Mouse (Mus musculus): ENCODE data around the gene Hhatl. TPM values are rescaled to one million over a fixed set of nuclear protein-coding genes. Genes with fewer than 3 reads are reported as not detected.

Gene Hhatl
- 0.22 TPM for polyA plus RNA-seq (2017; shearing (Covaris generic))

GRCm38 (mm10) chr9:121791757-121792521 is at the start of gene Hhatl:
Gene Hhatl, minus strand, starts transcription at chr9:121792507.

GRCm38 (mm10) chr9:121838829-121839621 is 46.7 kb upstream of the Hhatl start, which contains the start of gene Ccdc13:
Gene Ccdc13, minus strand, starts transcription at chr9:121839461.

GRCm38 (mm10) chr9:121777484-121778065 is 14.7 kb downstream of the Hhatl start, which contains the start of gene Klhl40:
Gene Klhl40, plus strand, starts transcription at chr9:121777607.

GRCm38 (mm10) chr9:121759091-121760081 is 32.9 kb downstream of the Hhatl start, which contains the start of gene Zfp651:
Gene Zfp651, plus strand, starts transcription at chr9:121759330.

Other genes with a start within 250 kb of the Hhatl start
- not detected for gene Lyzl4, start 150.4 kb downstream of the Hhatl start, polyA plus RNA-seq (2017; shearing (Covaris generic))
- gene Vipr1, start 149.8 kb downstream of the Hhatl start, polyA plus RNA-seq (2017; shearing (Covaris generic)): 17.3 TPM
- 18.2 TPM for gene Sec22c, start 87.0 kb downstream of the Hhatl start, polyA plus RNA-seq (2017; shearing (Covaris generic))
- gene Ss18l2, start 82.2 kb downstream of the Hhatl start, polyA plus RNA-seq (2017; shearing (Covaris generic)): 14.7 TPM
- 138 TPM for gene Nktr, start 73.3 kb downstream of the Hhatl start, polyA plus RNA-seq (2017; shearing (Covaris generic))
- gene Zfp651, start 33.2 kb downstream of the Hhatl start, polyA plus RNA-seq (2017; shearing (Covaris generic)): 0.17 TPM
- gene Klhl40, start 14.9 kb downstream of the Hhatl start, polyA plus RNA-seq (2017; shearing (Covaris generic)): not detected
- gene Ccdc13, start 47.0 kb upstream of the Hhatl start, polyA plus RNA-seq (2017; shearing (Covaris generic)): not detected
- 110 TPM for gene Higd1a, start 65.9 kb upstream of the Hhatl start, polyA plus RNA-seq (2017; shearing (Covaris generic))
- gene Ackr2, start 105.8 kb upstream of the Hhatl start, polyA plus RNA-seq (2017; shearing (Covaris generic)): not detected
- 0.39 TPM for gene Cyp8b1, start 123.8 kb upstream of the Hhatl start, polyA plus RNA-seq (2017; shearing (Covaris generic))
- gene Fam198a, start 158.5 kb upstream of the Hhatl start, polyA plus RNA-seq (2017; shearing (Covaris generic)): not detected
- gene Pomgnt2, start 204.6 kb upstream of the Hhatl start, polyA plus RNA-seq (2017; shearing (Covaris generic)): not detected

All from effector memory CD4-positive, alpha-beta T cell, adult 7 months (primary cell).